Mouse (Mus musculus): Measurements from ENCODE around the gene Smpd2. TPM values are rescaled to one million over a fixed set of nuclear protein-coding genes. Genes with fewer than 3 reads are reported as not detected.
"Not testable (repeated sequence)": the region's sequence is repeated elsewhere in the genome, so short reads cannot be mapped to it uniquely, and the experiment has no call there.

The Smpd2 gene
- total and polyA plus RNA-seq, 2 experiments from 2014 or later = 72.4 to 105 TPM

DNA sequence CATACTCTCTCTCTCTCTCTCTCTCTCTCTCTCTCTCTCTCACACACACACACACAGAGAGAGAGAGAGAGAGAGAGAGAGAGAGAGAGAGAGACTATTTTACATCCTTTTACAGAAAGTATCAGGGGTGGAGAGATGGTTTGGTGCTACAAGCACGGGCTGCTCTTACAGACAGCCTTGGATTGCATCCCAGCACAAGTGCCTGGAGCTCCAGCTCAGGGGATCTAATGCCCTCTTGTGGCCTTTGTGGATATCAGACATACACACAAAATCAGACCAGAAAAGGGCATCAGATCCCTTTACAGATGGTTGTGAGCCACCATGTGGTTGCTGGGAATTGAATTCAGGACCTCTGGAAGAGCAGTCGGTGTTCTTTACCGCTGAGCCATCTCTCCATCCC, 15.3 kb upstream of the Smpd2 start:
- H3K27ac ChIP-seq (ENCODE audit: low read depth); H3K4me2 ChIP-seq (ENCODE audit: low read depth, low read length); H3K27me3 ChIP-seq (ENCODE audit: control insufficient read depth, insufficient read depth, low read length); H3K4me3 ChIP-seq (ENCODE audit: low read depth, low read length); H3K4me1 ChIP-seq (ENCODE audit: control insufficient read depth, insufficient read depth); H3K36me3 ChIP-seq (replicated peaks; ENCODE audit: control insufficient read depth, insufficient read depth, low read length); H3K9me3 ChIP-seq (replicated peaks; ENCODE audit: control insufficient read depth, low read length); H3K9ac ChIP-seq (replicated peaks; ENCODE audit: low read depth, low read length): not testable (repeated sequence)
- peak; percentile 57; the same call in 1 of the 2 replicates for ATAC-seq (ENCODE audit: insufficient read depth, low read depth)
- WGBS = 0% methylated on average over 3 of the region's 3 CpGs
- peak; percentile 89 for TF ChIP-seq CTCF (IDR thresholded peaks at IDR 0.05; ENCODE audit: low read depth)
- DNase-seq (ENCODE audit: low spot score) = peak; percentile 87

DNA sequence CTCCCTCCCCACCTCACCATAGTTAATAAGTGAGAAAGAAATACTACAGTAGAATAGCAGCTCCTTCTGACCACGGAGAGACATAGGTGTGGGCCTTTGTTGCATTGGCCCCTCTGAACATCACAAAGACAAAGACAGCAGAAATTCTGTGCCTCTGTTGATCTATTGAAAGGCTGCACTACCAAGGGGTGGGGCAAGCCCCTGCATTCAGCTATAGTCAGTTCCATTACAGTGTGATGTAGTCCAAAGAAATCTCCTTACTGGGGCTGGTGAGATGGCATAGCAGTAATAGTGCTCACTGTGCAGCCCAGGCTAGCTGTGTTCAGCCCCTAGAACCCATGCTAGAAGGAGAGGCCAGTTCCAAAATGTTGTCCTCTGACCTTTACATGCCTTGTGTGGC, 14.8 kb upstream of the Smpd2 start:
- Histone ChIP-seq H3K4me1 (ENCODE audit: control insufficient read depth, insufficient read depth) (peaks cover 5% of the 10 kb centered on the region; the same call in 1 of the 2 replicates), H3K27ac (ENCODE audit: low read depth) (no peak overlapping the region), H3K4me2 (ENCODE audit: low read depth, low read length) (no peak overlapping the region), H3K9me3 (replicated peaks; ENCODE audit: control insufficient read depth, low read length) (no peaks in the 10 kb centered on the region), H3K27me3 (ENCODE audit: control insufficient read depth, insufficient read depth, low read length) (no peaks in the 10 kb centered on the region), H3K36me3 (replicated peaks; ENCODE audit: control insufficient read depth, insufficient read depth, low read length) (no peaks in the 10 kb centered on the region), H3K9ac (replicated peaks; ENCODE audit: low read depth, low read length) (no peak overlapping the region), H3K4me3 (ENCODE audit: low read depth, low read length) (no peak overlapping the region)
- no peak for TF ChIP-seq EP300 (IDR thresholded peaks at IDR 0.05; ENCODE audit: low read depth)
- no peak for ATAC-seq (ENCODE audit: insufficient read depth, low read depth)
- 100% methylated on average over 1 of the region's 1 CpGs for WGBS
- DNase-seq (ENCODE audit: low spot score) = no peak

DNA sequence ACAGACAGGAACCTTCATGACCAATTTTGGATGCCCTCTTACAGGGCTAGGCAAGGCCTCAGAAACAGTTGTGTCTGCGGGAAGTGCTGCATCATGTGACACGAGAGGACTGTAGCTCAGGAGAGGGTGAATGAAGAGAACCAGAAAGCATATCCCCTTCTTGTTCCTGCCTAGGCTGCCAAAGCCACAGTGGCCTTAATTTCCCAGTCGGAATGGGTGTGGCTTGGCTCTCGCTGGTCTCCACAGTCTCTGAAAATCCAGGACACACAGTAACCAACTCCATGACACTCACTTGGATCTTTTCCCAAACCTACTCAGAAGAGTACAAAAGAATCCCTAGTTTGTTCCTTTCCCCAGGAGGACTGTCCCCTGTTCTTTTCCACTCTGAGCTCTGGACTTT, 10.8 kb upstream of the Smpd2 start:
- Histone ChIP-seq H3K4me2 (ENCODE audit: low read depth, low read length) (no peak overlapping the region), H3K4me1 (ENCODE audit: control insufficient read depth, insufficient read depth) (peaks cover 5% of the 10 kb centered on the region; the same call in 1 of the 2 replicates), H3K4me3 (ENCODE audit: low read depth, low read length) (no peak overlapping the region), H3K27ac (ENCODE audit: low read depth) (peak overlapping the region; percentile 57), H3K9ac (replicated peaks; ENCODE audit: low read depth, low read length) (no peak overlapping the region), H3K27me3 (ENCODE audit: control insufficient read depth, insufficient read depth, low read length) (no peaks in the 10 kb centered on the region), H3K36me3 (replicated peaks; ENCODE audit: control insufficient read depth, insufficient read depth, low read length) (no peaks in the 10 kb centered on the region), H3K9me3 (replicated peaks; ENCODE audit: control insufficient read depth, low read length) (no peaks in the 10 kb centered on the region)
- TF ChIP-seq EP300 (IDR thresholded peaks at IDR 0.05; ENCODE audit: low read depth) = no peak
- TF ChIP-seq CTCF (IDR thresholded peaks at IDR 0.05; ENCODE audit: low read depth) = no peak
- peak; percentile 84 for ATAC-seq (ENCODE audit: insufficient read depth, low read depth)
- WGBS = 17% methylated on average over 4 of the region's 4 CpGs
- DNase-seq (ENCODE audit: low spot score) = peak; percentile 75

DNA sequence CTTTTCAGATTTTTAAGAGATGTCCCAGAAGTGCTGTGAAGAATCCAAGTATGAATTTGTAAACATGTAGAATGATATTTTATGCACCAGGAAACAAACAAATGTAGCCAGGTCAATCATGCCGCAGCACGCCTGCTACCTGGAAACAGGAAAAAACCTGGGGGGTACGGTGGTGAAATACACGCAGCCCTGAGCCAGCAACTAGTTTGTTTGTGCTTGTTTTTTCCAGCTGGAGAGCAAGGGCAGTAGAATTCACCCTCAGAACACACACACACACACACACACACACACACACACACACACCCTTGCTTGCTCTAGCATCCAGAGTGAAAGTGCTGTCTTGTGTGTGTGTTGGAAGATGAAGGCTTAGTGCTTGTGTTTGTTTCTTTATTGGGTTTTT, 942 bp upstream of the Smpd2 start:
- Histone ChIP-seq H3K27me3 (ENCODE audit: control insufficient read depth, insufficient read depth, low read length) (no peaks in the 10 kb centered on the region), H3K36me3 (replicated peaks; ENCODE audit: control insufficient read depth, insufficient read depth, low read length) (peaks cover 22% of the 10 kb centered on the region), H3K9me3 (replicated peaks; ENCODE audit: control insufficient read depth, low read length) (no peaks in the 10 kb centered on the region), H3K4me2 (ENCODE audit: low read depth, low read length) (peak overlapping the region; percentile 95; the same call in 1 of the 2 replicates), H3K4me3 (ENCODE audit: low read depth, low read length) (no peak overlapping the region), H3K27ac (ENCODE audit: low read depth) (no peak overlapping the region), H3K4me1 (ENCODE audit: control insufficient read depth, insufficient read depth) (peaks cover 15% of the 10 kb centered on the region), H3K9ac (replicated peaks; ENCODE audit: low read depth, low read length) (no peak overlapping the region)
- DNase-seq (ENCODE audit: low spot score) (no peak), ATAC-seq (ENCODE audit: insufficient read depth, low read depth) (no peak)
- 48% methylated on average over 4 of the region's 4 CpGs for WGBS
- TF ChIP-seq CTCF (IDR thresholded peaks at IDR 0.05; ENCODE audit: low read depth) (no peak), EP300 (IDR thresholded peaks at IDR 0.05; ENCODE audit: low read depth) (no peak)

- Histone ChIP-seq H3K9ac (replicated peaks; ENCODE audit: low read depth, low read length) (peak overlapping the region; percentile 85), H3K36me3 (replicated peaks; ENCODE audit: control insufficient read depth, insufficient read depth, low read length) (peaks cover 28% of the 10 kb centered on the region), H3K9me3 (replicated peaks; ENCODE audit: control insufficient read depth, low read length) (no peaks in the 10 kb centered on the region), H3K4me2 (ENCODE audit: low read depth, low read length) (peak overlapping the region; percentile 95), H3K4me3 (ENCODE audit: low read depth, low read length) (peak overlapping the region; percentile 84), H3K27me3 (ENCODE audit: control insufficient read depth, insufficient read depth, low read length) (no peaks in the 10 kb centered on the region), H3K4me1 (ENCODE audit: control insufficient read depth, insufficient read depth) (peaks cover 15% of the 10 kb centered on the region), H3K27ac (ENCODE audit: low read depth) (peak overlapping the region; percentile 27; the same call in 1 of the 2 replicates)
- ATAC-seq (ENCODE audit: insufficient read depth, low read depth) (no peak; the same call in 1 of the 2 replicates), DNase-seq (ENCODE audit: low spot score) (no peak)
- TF ChIP-seq EP300 (IDR thresholded peaks at IDR 0.05; ENCODE audit: low read depth) (no peak), CTCF (IDR thresholded peaks at IDR 0.05; ENCODE audit: low read depth) (no peak)
- 2% methylated on average over 29 of the region's 29 CpGs for WGBS
Observed at GRCm38 (mm10) chr10:41490518-41490873, 327 bp upstream of the Smpd2 start.

GRCm38 (mm10) chr10:41489294-41489693, 875 bp downstream of the Smpd2 start:
- TF ChIP-seq CTCF (IDR thresholded peaks at IDR 0.05; ENCODE audit: low read depth) = no peak
- no peak for TF ChIP-seq EP300 (IDR thresholded peaks at IDR 0.05; ENCODE audit: low read depth)
- Histone ChIP-seq H3K9me3 (replicated peaks; ENCODE audit: control insufficient read depth, low read length) (no peaks in the 10 kb centered on the region), H3K27ac (ENCODE audit: low read depth) (peak overlapping the region; percentile 86), H3K4me2 (ENCODE audit: low read depth, low read length) (peak overlapping the region; percentile 95), H3K4me1 (ENCODE audit: control insufficient read depth, insufficient read depth) (peaks cover 15% of the 10 kb centered on the region), H3K27me3 (ENCODE audit: control insufficient read depth, insufficient read depth, low read length) (no peaks in the 10 kb centered on the region), H3K9ac (replicated peaks; ENCODE audit: low read depth, low read length) (peak overlapping the region; percentile 85), H3K36me3 (replicated peaks; ENCODE audit: control insufficient read depth, insufficient read depth, low read length) (peaks cover 40% of the 10 kb centered on the region), H3K4me3 (ENCODE audit: low read depth, low read length) (peak overlapping the region; percentile 84)
- DNase-seq (ENCODE audit: low spot score) (no peak), ATAC-seq (ENCODE audit: insufficient read depth, low read depth) (no peak)
- WGBS = 18% methylated on average over 8 of the region's 8 CpGs
